Mouse (Mus musculus): ENCODE measurements around the gene Gipc1. TPM values are rescaled to one million over a fixed set of nuclear protein-coding genes. Genes with fewer than 3 reads are reported as not detected.

Gene Gipc1
- polyA plus RNA-seq, 1 experiment from 2014 or later: 193 TPM

- Histone ChIP-seq H3K36me3 (peaks cover 9% of the 10 kb centered on the region; the same call in 1 of the 2 replicates), H3K4me2 (replicated peaks) (peak overlapping the region; percentile 95), H3K4me3 (peak overlapping the region; percentile 90), H3K9me3 (replicated peaks) (no peaks in the 10 kb centered on the region), H3K27ac (peak overlapping the region; percentile 67), H3K9ac (peak overlapping the region; percentile 84), H3K4me1 (peaks cover 19% of the 10 kb centered on the region), H3K27me3 (no peaks in the 10 kb centered on the region)
- ATAC-seq (ENCODE audit: low FRiP score): peak; percentile 78; the same call in 1 of the 2 replicates
- WGBS: 2% methylated on average over 46 of the region's 46 CpGs
Observed at GRCm38 (mm10) chr8:83652744-83653661, 526 bp downstream of the Gipc1 start.

DNA sequence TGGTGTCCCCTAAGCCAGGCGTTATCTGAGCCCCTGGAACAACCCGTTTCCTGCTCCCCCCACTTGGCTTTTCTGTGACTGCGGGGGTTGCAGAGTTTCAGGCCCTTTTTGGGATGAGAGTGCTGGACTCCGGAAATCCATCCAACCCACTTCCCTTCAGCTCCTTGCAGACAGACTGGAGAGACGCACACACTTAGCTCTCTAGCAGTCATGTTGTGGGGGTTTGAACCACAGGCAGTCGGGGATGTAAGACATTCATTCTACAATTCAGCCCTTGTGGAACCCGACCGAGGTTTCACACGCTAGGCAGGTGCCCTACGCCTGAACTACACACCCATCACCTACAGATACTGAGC is 1.2 kb downstream of the Gipc1 start:
- ATAC-seq (ENCODE audit: low FRiP score): no peak
- WGBS: 47% methylated on average over 10 of the region's 10 CpGs

DNA sequence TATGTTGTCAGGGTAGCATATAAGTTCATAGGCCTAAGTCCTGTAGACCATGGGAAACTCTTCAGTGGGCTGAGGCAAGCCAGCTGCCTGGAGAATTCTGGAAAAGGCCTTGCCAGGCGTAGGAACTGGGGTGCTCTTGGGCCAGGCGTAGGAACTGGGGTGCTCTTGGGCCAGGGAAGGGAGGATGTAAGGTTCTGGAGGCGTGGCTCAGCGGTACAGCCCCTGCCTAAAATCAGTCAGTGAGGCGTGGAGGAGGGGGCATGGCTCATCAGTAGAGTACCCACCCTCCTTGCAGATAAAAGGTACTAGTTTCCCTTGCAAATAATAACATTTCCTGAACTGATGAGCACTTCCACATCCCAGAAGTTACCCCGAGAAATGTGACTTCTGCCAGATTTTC is 2.2 kb downstream of the Gipc1 start:
- Histone ChIP-seq H3K27me3 (no peaks in the 10 kb centered on the region), H3K9me3 (replicated peaks) (no peaks in the 10 kb centered on the region), H3K36me3 (peaks cover 9% of the 10 kb centered on the region; the same call in 1 of the 2 replicates), H3K4me3 (no peak overlapping the region), H3K9ac (no peak overlapping the region), H3K4me2 (replicated peaks) (no peak overlapping the region), H3K4me1 (peaks cover 25% of the 10 kb centered on the region), H3K27ac (no peak overlapping the region)
- no peak for ATAC-seq (ENCODE audit: low FRiP score)
- over 99% methylated on average over 6 of the region's 6 CpGs for WGBS

More for the DNA sequence above, 1.2 kb downstream of the Gipc1 start:
- no peaks in the 10 kb centered on the region for H3K27me3 ChIP-seq
- H3K4me1 ChIP-seq: peaks cover 20% of the 10 kb centered on the region
- H3K36me3 ChIP-seq: peaks cover 9% of the 10 kb centered on the region; the same call in 1 of the 2 replicates
- peak overlapping the region; percentile 35 for H3K27ac ChIP-seq
- H3K9me3 ChIP-seq (replicated peaks): no peaks in the 10 kb centered on the region
- H3K4me2 ChIP-seq (replicated peaks): peak overlapping the region; percentile 95
- H3K4me3 ChIP-seq: peak overlapping the region; percentile 90
- H3K9ac ChIP-seq: peak overlapping the region; percentile 84

DNA sequence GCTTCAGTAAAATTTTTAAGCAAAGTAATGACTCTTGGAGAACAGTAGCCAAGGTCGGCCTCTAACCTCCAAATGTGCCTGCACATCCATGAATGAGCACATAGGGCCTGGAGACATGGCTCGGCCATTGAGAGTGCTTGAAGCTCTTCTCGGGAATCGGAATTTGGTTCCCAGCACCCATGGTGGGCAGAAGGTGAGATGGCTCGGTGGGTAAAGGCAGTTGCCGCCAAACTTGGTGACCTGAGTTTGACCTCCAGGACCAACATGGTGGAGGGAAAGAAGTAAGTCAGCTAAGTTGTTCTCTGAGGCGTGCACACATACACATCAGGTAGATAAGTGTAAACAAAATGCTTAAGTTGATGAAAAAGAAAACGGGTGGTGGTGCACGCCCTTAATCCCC is 3.6 kb downstream of the Gipc1 start:
- no peak for ATAC-seq (ENCODE audit: low FRiP score)
- Histone ChIP-seq H3K9ac (no peak overlapping the region), H3K27me3 (no peaks in the 10 kb centered on the region), H3K4me3 (no peak overlapping the region), H3K27ac (no peak overlapping the region), H3K36me3 (peaks cover 9% of the 10 kb centered on the region; the same call in 1 of the 2 replicates), H3K4me1 (peaks cover 38% of the 10 kb centered on the region), H3K4me2 (replicated peaks) (no peak overlapping the region), H3K9me3 (replicated peaks) (no peaks in the 10 kb centered on the region)
- WGBS: 90% methylated on average over 9 of the region's 9 CpGs

DNA sequence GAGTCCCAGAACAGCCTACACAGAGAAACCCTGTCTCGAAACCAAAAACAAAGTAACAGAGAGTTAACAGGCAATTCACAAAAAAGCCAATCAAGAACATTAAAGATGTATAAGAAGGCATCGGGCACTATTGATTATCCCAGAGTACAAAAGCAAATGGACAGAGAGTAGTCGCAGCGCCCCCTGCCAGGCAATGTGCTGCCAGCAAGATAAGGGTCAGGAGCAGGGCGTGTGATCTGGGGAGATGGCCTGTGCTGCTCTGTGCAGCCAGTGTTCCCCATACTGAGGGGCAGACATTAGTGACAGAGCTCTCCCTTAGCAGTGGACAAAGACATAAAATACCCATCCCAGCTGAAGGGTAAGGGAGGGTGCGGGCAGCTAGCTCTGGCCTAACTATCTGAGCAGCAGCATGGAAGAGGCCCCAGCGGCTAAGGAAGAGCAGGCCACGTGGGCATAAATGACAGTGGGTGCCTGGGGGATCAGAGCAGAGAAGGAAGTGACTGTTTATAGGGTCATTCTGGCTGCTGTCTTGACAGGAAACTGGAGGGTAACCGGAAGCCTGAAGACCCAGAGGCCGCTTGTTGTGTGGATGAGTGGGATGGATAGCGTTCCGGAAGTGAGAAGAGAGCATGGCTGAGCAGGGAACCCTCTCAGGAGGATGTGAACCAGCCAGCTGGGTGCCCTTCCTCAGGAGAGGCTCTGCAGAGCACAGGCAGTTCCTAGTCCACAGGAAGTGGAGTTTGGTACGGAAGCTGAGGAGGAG is 4.2 kb downstream of the Gipc1 start:
- H3K4me1 ChIP-seq: peaks cover 44% of the 10 kb centered on the region
- no peaks in the 10 kb centered on the region for H3K9me3 ChIP-seq (replicated peaks)
- H3K4me3 ChIP-seq: no peak overlapping the region
- no peaks in the 10 kb centered on the region for H3K27me3 ChIP-seq
- no peak overlapping the region for H3K4me2 ChIP-seq (replicated peaks)
- 79% methylated on average over 13 of the region's 13 CpGs for WGBS
- peaks cover 9% of the 10 kb centered on the region; the same call in 1 of the 2 replicates for H3K36me3 ChIP-seq
- ATAC-seq (ENCODE audit: low FRiP score): no peak
- no peak overlapping the region for H3K27ac ChIP-seq
- H3K9ac ChIP-seq: no peak overlapping the region

DNA sequence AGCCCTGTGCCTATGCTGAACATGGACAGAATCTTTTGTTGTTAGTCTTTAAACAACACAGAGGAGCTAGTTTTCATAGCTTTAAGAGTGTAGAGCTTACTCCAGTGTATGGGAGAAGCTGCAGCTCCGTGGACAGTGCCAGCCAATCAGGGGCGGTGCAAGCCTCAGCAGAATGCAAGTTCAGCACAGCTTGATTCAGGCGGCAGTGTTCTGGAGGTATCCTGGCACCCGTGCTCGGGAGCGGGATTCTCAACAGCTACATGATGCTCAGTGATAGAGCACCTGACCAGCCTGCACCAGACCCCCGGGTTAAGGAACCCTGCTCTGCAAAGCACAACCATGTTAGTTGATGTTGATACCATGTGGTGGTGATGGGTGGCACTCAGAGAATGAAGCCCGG is 8.1 kb downstream of the Gipc1 start:
- Histone ChIP-seq H3K27me3 (no peaks in the 10 kb centered on the region), H3K9ac (peak overlapping the region; percentile 32), H3K4me1 (peaks cover 45% of the 10 kb centered on the region), H3K27ac (0 out of 2 replicates have a peak overlapping the region, but pooled peaks have one; percentile 12), H3K36me3 (peaks cover 20% of the 10 kb centered on the region; the same call in 1 of the 2 replicates), H3K9me3 (replicated peaks) (no peaks in the 10 kb centered on the region), H3K4me2 (replicated peaks) (peak overlapping the region; percentile 31), H3K4me3 (no peak overlapping the region)
- ATAC-seq (ENCODE audit: low FRiP score): 0 out of 2 replicates have a peak, but pooled peaks have one; percentile 9
- 10% methylated on average over 8 of the region's 8 CpGs for WGBS

- peak overlapping the region; percentile 31 for H3K4me2 ChIP-seq (replicated peaks)
- H3K36me3 ChIP-seq: peaks cover 20% of the 10 kb centered on the region; the same call in 1 of the 2 replicates
- no peaks in the 10 kb centered on the region for H3K27me3 ChIP-seq
- H3K4me1 ChIP-seq: peaks cover 46% of the 10 kb centered on the region
- H3K4me3 ChIP-seq: no peak overlapping the region
- peak overlapping the region; percentile 32 for H3K9ac ChIP-seq
- WGBS: 18% methylated on average over 22 of the region's 22 CpGs
- peak overlapping the region; percentile 12; the same call in 1 of the 2 replicates for H3K27ac ChIP-seq
- peak; percentile 8; the same call in 1 of the 2 replicates for ATAC-seq (ENCODE audit: low FRiP score)
- no peaks in the 10 kb centered on the region for H3K9me3 ChIP-seq (replicated peaks)
Observed at GRCm38 (mm10) chr8:83660995-83661680, 8.7 kb downstream of the Gipc1 start.

- 7% methylated on average over 4 of the region's 4 CpGs for WGBS
- Histone ChIP-seq H3K9ac (no peak overlapping the region), H3K9me3 (replicated peaks) (no peaks in the 10 kb centered on the region), H3K36me3 (peaks cover 15% of the 10 kb centered on the region; the same call in 1 of the 2 replicates), H3K27me3 (peaks cover 2% of the 10 kb centered on the region; the same call in 1 of the 2 replicates), H3K4me3 (no peak overlapping the region), H3K27ac (no peak overlapping the region), H3K4me1 (peaks cover 57% of the 10 kb centered on the region), H3K4me2 (replicated peaks) (no peak overlapping the region)
- ATAC-seq (ENCODE audit: low FRiP score): peak; percentile 28
Observed at GRCm38 (mm10) chr8:83662421-83662826, 9.9 kb downstream of the Gipc1 start.

DNA sequence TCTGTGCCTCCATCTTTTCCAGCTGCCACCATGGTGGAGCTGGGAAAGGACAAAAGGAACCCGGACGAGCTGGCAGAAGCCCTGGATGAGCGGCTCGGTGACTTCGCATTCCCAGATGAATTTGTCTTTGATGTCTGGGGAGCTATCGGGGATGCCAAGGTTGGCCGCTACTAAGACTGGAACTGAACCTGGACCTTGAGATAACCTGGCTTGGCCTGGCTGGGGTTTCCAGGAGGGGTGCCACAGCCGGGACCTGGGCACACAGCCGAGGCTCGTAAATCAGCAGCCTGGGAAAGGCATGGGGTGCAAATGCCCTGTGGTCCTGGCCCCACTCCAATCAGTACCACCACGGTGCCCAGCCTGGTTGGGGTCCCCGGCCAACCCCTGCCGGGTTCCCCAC is 11.6 kb downstream of the Gipc1 start:
- no peak for ATAC-seq (ENCODE audit: low FRiP score)
- H3K4me1 ChIP-seq: peaks cover 61% of the 10 kb centered on the region
- H3K4me3 ChIP-seq: no peak overlapping the region
- H3K4me2 ChIP-seq (replicated peaks): no peak overlapping the region
- H3K27ac ChIP-seq: no peak overlapping the region
- peaks cover 11% of the 10 kb centered on the region for H3K27me3 ChIP-seq
- no peak overlapping the region for H3K9ac ChIP-seq
- WGBS: 91% methylated on average over 13 of the region's 13 CpGs
- H3K36me3 ChIP-seq: peaks cover 11% of the 10 kb centered on the region; the same call in 1 of the 2 replicates
- no peaks in the 10 kb centered on the region for H3K9me3 ChIP-seq (replicated peaks)

DNA sequence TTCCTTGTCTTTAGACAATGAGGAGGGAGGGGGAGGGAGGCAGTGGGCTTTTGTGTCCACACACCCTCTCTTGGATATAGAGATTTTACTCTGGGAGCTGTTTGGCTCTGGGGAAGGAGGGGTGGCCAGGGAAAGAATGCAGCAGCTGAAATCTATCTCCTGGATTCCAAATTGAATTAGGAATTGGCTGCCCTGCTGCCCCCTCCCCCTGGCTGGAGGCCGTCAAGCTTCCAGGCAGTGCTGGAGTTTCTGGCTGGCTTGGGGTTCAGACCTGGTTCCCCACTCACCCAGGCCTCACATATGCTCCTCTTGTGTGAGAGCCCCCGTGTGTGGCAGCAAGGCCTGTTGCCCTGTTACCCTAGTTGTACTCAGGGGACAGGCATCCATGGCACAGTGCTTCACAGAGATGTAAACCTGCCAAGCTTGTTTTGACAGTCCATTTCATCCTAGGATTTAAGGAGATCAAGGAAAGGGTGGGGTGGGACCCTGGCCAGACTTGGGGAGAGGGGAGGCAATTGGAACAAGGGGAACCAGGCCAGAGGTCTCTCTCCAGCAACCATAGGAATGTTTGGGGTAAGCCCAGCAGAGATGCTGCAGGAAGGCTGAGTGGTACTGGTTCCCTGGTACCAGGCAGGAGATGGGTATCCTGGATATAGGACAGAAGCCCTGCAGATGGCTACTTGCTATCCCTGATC is 12.6 kb downstream of the Gipc1 start:
- Histone ChIP-seq H3K9me3 (replicated peaks) (no peaks in the 10 kb centered on the region), H3K27ac (peak overlapping the region; percentile 48; the same call in 1 of the 2 replicates), H3K27me3 (peaks cover 14% of the 10 kb centered on the region), H3K4me2 (replicated peaks) (no peak overlapping the region), H3K36me3 (peaks cover 21% of the 10 kb centered on the region), H3K4me3 (no peak overlapping the region), H3K9ac (peak overlapping the region; percentile 27; the same call in 1 of the 2 replicates), H3K4me1 (peaks cover 58% of the 10 kb centered on the region)
- ATAC-seq (ENCODE audit: low FRiP score): no peak
- WGBS: 46% methylated on average over 2 of the region's 2 CpGs
